Mouse (Mus musculus) MEL (cell line): ENCODE measurements around the gene Lrfn5. TPM values are rescaled to one million over a fixed set of nuclear protein-coding genes. Genes with fewer than 3 reads are reported as not detected.

Experiments
- DNase-seq: peaks from one replicate; pipeline ENCODE4 v3.0.0; 2011; ENCODE audit warnings: low read depth, low spot score
- H3K27ac ChIP-seq: 2 replicates; pipeline ENCODE4 v1.5.1; 2012; ENCODE audit warnings: low read depth, mild to moderate bottlenecking, control low read depth, low read length, moderate library complexity; ENCODE audit not compliant: control insufficient read depth
- H3K27me3 ChIP-seq, 2 experiments: fragments of 150-350 bp in 1 of 2; sonication (generic) in 1 of 2; 2 replicates each; pipeline ENCODE4 v1.6.1; 2012; ENCODE audit warnings: low read length in 2 of 2, mild to moderate bottlenecking in 2 of 2, improper control_type of control experiment in 1 of 2, moderate library complexity in 1 of 2; ENCODE audit not compliant: insufficient read depth in 2 of 2, control insufficient read depth in 1 of 2
- H3K36me3 ChIP-seq, 2 experiments: 2 replicates each; pipeline ENCODE4 v1.6.1; 2012 to 2014; ENCODE audit warnings: low read length in 2 of 2, improper control_type of control experiment in 1 of 2, inconsistent platforms in 1 of 2, mild to moderate bottlenecking in 1 of 2; ENCODE audit not compliant: insufficient read depth in 2 of 2, control insufficient read depth in 1 of 2
- H3K4me1 ChIP-seq, 2 experiments: fragments of 150-350 bp in 1 of 2; sonication (generic) in 1 of 2; 2 replicates each; pipeline ENCODE4 v1.6.1; 2012; ENCODE audit warnings: low read length in 2 of 2, improper control_type of control experiment in 1 of 2, mild to moderate bottlenecking in 1 of 2; ENCODE audit not compliant: insufficient read depth in 2 of 2, control insufficient read depth in 1 of 2
- H3K4me3 ChIP-seq, 2 experiments: fragments of 150-350 bp in 1 of 2; sonication (generic) in 1 of 2; 2 replicates each; pipeline ENCODE4 v1.5.1; 2012; ENCODE audit warnings: low read depth in 2 of 2, low read length in 2 of 2, mild to moderate bottlenecking in 2 of 2, moderate library complexity in 2 of 2, control low read depth in 1 of 2, improper control_type of control experiment in 1 of 2; ENCODE audit not compliant: control insufficient read depth in 1 of 2, insufficient read depth in 1 of 2
- H3K79me2 ChIP-seq: 2 replicates; pipeline ENCODE4 v1.6.1; 2012; ENCODE audit warnings: mild to moderate bottlenecking, low read length, moderate library complexity; ENCODE audit not compliant: control insufficient read depth, poor library complexity, insufficient read depth
- H3K9ac ChIP-seq: 2 replicates; pipeline ENCODE4 v1.6.1; 2012; ENCODE audit warnings: low read depth, mild to moderate bottlenecking, control low read depth, low read length, moderate library complexity; ENCODE audit not compliant: control insufficient read depth, poor library complexity, severe bottlenecking
- H3K9me3 ChIP-seq: fragments of 150-350 bp; sonication (generic); replicated peaks from 2 replicates; pipeline ENCODE4 v1.6.1; 2012; ENCODE audit warnings: mild to moderate bottlenecking, low read length, improper control_type of control experiment, moderate library complexity; ENCODE audit not compliant: insufficient read depth
- EP300 ChIP-seq, 2 experiments: IDR thresholded peaks; 2 replicates each; pipeline ENCODE4 v1.6.1; 2011; ENCODE audit warnings: improper control_type of control experiment in 2 of 2, low read length in 2 of 2, low read depth in 1 of 2, mild to moderate bottlenecking in 1 of 2
- GATA1 ChIP-seq: IDR thresholded peaks from 2 replicates; pipeline ENCODE4 v1.6.1; 2011; ENCODE audit warnings: low read depth, low read length, improper control_type of control experiment
- KAT2A ChIP-seq: conservative IDR thresholded peaks from 2 replicates; pipeline ENCODE4 v1.6.1; 2012; ENCODE audit warnings: low read depth, low read length, improper control_type of control experiment, inconsistent platforms
- MYB ChIP-seq: IDR thresholded peaks from 2 replicates; pipeline ENCODE4 v1.6.1; 2011; ENCODE audit warnings: mild to moderate bottlenecking, low read depth, low read length, improper control_type of control experiment
- MYC ChIP-seq: IDR thresholded peaks from 2 replicates; pipeline ENCODE4 v1.6.1; 2011; ENCODE audit warnings: low read depth, mild to moderate bottlenecking, low read length, improper control_type of control experiment, moderate library complexity
- NRF1 ChIP-seq: IDR thresholded peaks from 2 replicates; pipeline ENCODE4 v1.6.1; 2014; ENCODE audit warnings: low read depth, mild to moderate bottlenecking, inconsistent platforms, low read length, improper control_type of control experiment, moderate library complexity; ENCODE audit not compliant: poor library complexity, insufficient read depth, severe bottlenecking
- POLR2AphosphoS2 ChIP-seq: IDR thresholded peaks from 2 replicates; pipeline ENCODE4 v1.6.1; 2011; ENCODE audit warnings: low read length, improper control_type of control experiment
- SMC3 ChIP-seq: IDR thresholded peaks from 2 replicates; pipeline ENCODE4 v1.6.1; 2011; ENCODE audit warnings: low read depth, low read length, improper control_type of control experiment
- TCF12 ChIP-seq: IDR thresholded peaks from 2 replicates; pipeline ENCODE4 v1.6.1; 2014; ENCODE audit warnings: low read depth, mild to moderate bottlenecking, inconsistent platforms, low read length, improper control_type of control experiment, moderate library complexity
- ZC3H11A ChIP-seq: IDR thresholded peaks from 2 replicates; pipeline ENCODE4 v1.6.1; 2012; ENCODE audit warnings: low read depth, mild to moderate bottlenecking, inconsistent platforms, low read length, improper control_type of control experiment
- polyA plus RNA-seq, 2 experiments: library from polyadenylated mRNA; stranded (reverse) in 1 of 2; unstranded in 1 of 2; fragments of >175 nt in 1 of 2; fragments of >200 nt in 1 of 2; gene quantifications; 2 replicates each; pipeline versions ENCODE4 v1.2.1 to v1.2.4; 2012; ENCODE audit warnings: low replicate concordance in 2 of 2, low read depth in 1 of 2; ENCODE audit not compliant: insufficient read length in 2 of 2, insufficient read depth in 1 of 2, missing spikeins in 1 of 2
- total RNA-seq: library from RNA; depleted of rRNA; stranded (reverse); fragments of 300-350 nt; gene quantifications from 2 replicates; pipeline ENCODE4 v1.2.3, GENCODE M21; 2012

Lrfn5 gene
- total and polyA plus RNA-seq, 3 experiments, result not detected

DNA sequence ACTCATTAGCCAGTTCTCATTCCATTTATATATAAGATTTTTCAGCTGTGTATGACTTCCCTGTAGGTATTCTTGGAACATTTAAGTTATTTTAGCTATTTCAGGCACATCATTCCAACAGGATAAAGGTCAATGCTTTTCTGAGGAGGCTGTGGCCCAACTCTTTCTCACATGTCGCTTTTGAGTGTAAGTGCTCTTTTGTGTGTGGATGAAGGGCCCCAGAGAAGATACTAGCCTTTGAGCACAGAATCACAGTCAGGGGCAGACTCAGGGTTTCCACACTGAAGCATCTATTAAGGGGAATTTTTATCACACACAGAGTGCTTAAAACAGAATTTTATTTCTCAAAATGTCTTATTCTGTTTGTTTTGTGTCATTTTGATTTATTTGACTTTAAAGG lies 331.2 kb downstream of the Lrfn5 start:
- no peak overlapping the region for H3K9ac ChIP-seq
- no peak for DNase-seq
- H3K4me3 ChIP-seq, result no peak overlapping the region
- no peaks in the 10 kb centered on the region for H3K36me3 ChIP-seq
- H3K79me2 ChIP-seq, result no peaks in the 10 kb centered on the region
- no peaks in the 10 kb centered on the region for H3K4me1 ChIP-seq
- no peaks in the 10 kb centered on the region for H3K27me3 ChIP-seq
- H3K9me3 ChIP-seq, result no peaks in the 10 kb centered on the region
- TF ChIP-seq MYB, result no peak
- TF ChIP-seq SMC3, result no peak
- TF ChIP-seq GATA1, result no peak
- TF ChIP-seq NRF1, result no peak
- no peak for TF ChIP-seq EP300 (IDR thresholded peaks at IDR 0.05; ENCODE audit: low read depth in 1 of 2, low read length in 2 of 2)
- TF ChIP-seq TCF12, result no peak
- TF ChIP-seq MYC, result no peak
- no peak for TF ChIP-seq POLR2AphosphoS2
- TF ChIP-seq KAT2A, result no peak
- no peak for TF ChIP-seq ZC3H11A
- no peak overlapping the region for H3K27ac ChIP-seq
